Mouse (Mus musculus) stomach, postnatal 0 days (tissue): ENCODE measurements around the gene Apoa2. TPM values are rescaled to one million over a fixed set of nuclear protein-coding genes. Genes with fewer than 3 reads are reported as not detected.

ENCODE experiments used
- ATAC-seq: fragments of 200-750 bp; cut with Nextera tagmentation; 2 replicates; pipeline ENCODE4 v1.8.0; 2017; ENCODE audit not compliant: low FRiP score, low TSS enrichment
- DNase-seq: peaks from one replicate; pipeline ENCODE4 v3.0.0-alpha.2; 2016; ENCODE audit warnings: low spot score
- H3K27ac ChIP-seq: fragments of 300-500 bp; sonication (generic); replicated peaks from 2 replicates; pipeline ENCODE4 v1.5.1; 2014; ENCODE audit warnings: mild to moderate bottlenecking, control low read depth
- H3K27me3 ChIP-seq: fragments of 300-500 bp; sonication (generic); 2 replicates; pipeline ENCODE4 v1.6.1; 2014; ENCODE audit warnings: low read length; ENCODE audit not compliant: control insufficient read depth, insufficient read depth
- H3K36me3 ChIP-seq: fragments of 300-500 bp; sonication (generic); 2 replicates; pipeline ENCODE4 v1.6.1; 2014; ENCODE audit warnings: low read length, mixed read lengths; ENCODE audit not compliant: control insufficient read depth, insufficient read depth
- H3K4me1 ChIP-seq: fragments of 300-500 bp; sonication (generic); replicated peaks from 2 replicates; pipeline ENCODE4 v1.6.1; 2014; ENCODE audit warnings: antibody characterized with exemption; ENCODE audit not compliant: control insufficient read depth, insufficient read depth
- H3K4me2 ChIP-seq: fragments of 300-500 bp; sonication (generic); replicated peaks from 2 replicates; pipeline ENCODE4 v1.6.1; 2014; ENCODE audit warnings: low read depth, mild to moderate bottlenecking, control low read depth, moderate library complexity
- H3K4me3 ChIP-seq: fragments of 300-500 bp; sonication (generic); 2 replicates; pipeline ENCODE4 v1.5.1; 2014; ENCODE audit warnings: low read depth, low read length, control low read depth
- H3K9ac ChIP-seq: fragments of 300-500 bp; sonication (generic); 2 replicates; pipeline ENCODE4 v1.6.1; 2014; ENCODE audit warnings: mild to moderate bottlenecking, low read length, control low read depth, mixed read lengths
- H3K9me3 ChIP-seq: fragments of 300-500 bp; sonication (generic); 2 replicates; pipeline ENCODE4 v1.6.1; 2016; ENCODE audit warnings: low read length; ENCODE audit not compliant: control insufficient read depth
- CTCF ChIP-seq: IDR thresholded peaks from 2 replicates; pipeline ENCODE4 v1.5.1; 2016; ENCODE audit warnings: antibody characterized with exemption, low read depth, mild to moderate bottlenecking, moderate library complexity
- EP300 ChIP-seq: optimal IDR thresholded peaks from 2 replicates; pipeline ENCODE3; 2016; ENCODE audit warnings: antibody characterized with exemption
- WGBS: fragments of 180-500 bp; shearing (Covaris S2); extraction: QIAGEN DNeasy Blood & Tissue Kit; methylation state at CpG from one replicate; pipeline ENCODE4 v1.1.7; 2014; 5-methylcytosine and 5-hydroxymethylcytosine counted together
- polyA plus RNA-seq: library from polyadenylated mRNA; unstranded; fragments of >200 nt; fragmentation: Nextera tagmentation; extraction: Ambion mirVana; gene quantifications from 2 replicates; pipeline ENCODE4 v1.2.1, GENCODE M21; 2015

The Apoa2 gene
- polyA plus RNA-seq, 1 experiment from 2014 or later, result 26.3 TPM

DNA sequence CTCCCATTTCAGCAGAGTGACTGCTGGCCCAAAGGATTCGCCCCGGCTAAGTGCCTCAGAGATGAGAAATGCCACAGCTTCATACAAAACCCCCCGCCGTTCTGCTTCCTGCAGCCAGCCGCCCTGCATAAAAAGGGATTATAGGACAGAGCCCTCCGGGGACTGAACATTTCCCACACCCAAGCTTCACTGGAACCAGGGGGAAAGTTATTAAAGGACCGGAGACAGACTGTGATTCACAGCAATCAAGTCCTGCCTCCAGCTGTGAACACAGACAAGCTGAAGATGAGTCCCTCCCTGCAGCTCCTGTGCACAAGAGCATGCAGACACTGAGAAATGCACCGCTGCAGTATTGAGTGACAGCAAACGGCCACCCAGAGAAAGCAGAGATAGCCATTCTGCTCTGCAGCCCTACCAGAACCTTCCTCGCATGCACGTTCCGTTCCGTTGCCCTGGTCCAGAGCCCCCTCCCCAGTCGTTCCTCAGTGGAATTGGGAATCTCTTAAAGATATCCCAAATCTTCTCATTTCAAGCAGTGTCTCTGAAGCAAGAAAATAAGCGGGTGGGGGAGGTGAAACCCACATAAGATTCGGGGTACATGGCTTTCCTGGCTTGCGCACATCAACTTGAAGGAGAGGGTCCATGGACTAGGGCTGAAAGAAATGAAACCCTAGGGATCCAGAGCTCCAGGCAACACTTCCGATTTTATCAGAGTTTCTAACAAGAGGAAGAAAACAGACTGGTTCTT is 31.6 kb upstream of the Apoa2 start:
- H3K9me3 ChIP-seq, result no peaks in the 10 kb centered on the region
- H3K4me2 ChIP-seq, result peak overlapping the region; percentile 39
- H3K36me3 ChIP-seq, result no peaks in the 10 kb centered on the region
- H3K27me3 ChIP-seq, result no peaks in the 10 kb centered on the region
- peak overlapping the region; percentile 16 for H3K4me3 ChIP-seq
- ATAC-seq (no peak), DNase-seq (no peak)
- H3K9ac ChIP-seq, result no peak overlapping the region; the same call in 1 of the 2 replicates
- H3K27ac ChIP-seq, result no peak overlapping the region
- WGBS, result 14% methylated on average over 18 of the region's 18 CpGs
- H3K4me1 ChIP-seq, result peaks cover 8% of the 10 kb centered on the region
- TF ChIP-seq CTCF (no peak), EP300 (no peak)

DNA sequence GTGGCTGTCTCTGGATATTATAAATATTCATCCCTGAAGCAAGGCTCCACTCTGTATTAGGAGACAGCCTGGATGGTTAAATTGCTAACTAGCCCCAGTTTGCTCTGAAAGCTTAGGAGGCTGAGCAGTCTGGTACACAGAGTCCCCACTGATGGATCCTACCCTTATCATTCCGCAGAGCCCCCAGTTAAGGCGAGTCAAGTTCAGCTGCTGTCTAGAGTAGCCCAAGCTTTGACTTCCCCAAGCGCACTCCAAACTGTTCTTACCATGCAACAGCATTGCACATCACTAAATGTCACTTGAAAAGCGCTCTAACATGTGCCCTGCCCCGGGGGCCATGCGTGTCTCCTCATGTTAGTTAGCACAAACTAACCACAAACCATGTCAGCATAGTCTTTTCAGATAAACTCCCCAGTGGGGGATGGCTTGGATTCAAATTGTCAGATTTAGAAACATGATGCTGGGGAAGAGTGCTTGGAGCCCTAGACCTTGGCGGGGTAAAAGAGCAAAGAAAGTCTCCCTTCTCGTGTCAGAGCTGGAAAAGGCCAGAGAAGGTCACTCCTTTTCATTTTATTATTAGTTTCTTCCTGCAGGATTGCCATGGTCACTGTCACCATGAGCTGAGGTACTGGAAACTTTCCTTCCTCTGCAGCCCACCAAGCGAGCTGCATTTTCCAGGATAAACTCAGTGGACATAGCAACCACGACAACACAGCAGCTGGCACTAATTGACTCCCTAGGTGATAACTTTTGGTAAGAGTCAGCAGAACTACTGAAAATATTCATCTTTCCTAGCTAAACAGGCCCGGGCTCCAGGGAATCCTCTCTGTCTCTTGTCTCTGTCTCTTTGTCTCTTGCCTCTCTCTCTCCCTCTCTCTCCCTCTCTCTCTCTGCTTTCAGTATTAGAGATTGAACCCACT is 30.7 kb upstream of the Apoa2 start:
- WGBS, result 41% methylated on average over 11 of the region's 11 CpGs
- no peak for DNase-seq

DNA sequence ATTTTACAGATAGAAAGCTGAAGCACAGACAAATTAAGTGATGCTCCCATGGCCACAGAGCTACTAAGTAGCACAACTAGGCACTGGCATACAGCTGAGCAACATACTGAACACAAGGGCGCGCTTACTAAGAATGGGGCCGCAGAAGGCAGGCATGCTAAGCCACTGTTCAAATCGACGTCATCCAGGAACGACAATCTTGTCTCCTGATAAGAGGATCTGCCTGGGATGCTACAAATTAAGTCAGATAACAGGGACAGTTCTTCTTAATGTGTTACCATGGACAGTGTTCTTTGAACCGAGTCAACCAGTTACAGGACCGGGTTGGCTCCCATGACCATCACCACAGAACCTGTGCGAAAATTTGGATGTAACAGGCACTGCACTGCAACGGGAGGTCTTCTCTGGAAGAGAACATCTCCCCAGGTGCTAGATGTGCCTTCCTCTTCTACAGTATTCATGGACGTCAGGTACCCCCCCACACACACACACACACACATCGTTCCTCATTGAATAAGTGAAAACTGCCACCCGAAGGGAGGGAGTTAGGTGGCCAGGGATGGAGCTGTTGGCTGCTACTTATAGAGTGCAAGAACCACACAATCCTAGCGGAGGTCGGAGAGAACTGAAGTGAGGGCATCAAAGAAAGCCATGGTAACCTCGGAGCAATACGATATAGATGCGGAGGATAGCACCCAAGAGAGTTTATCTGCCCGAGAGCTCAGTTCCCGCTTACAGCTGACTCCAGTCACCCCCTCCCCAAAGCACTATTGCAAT is 29.6 kb upstream of the Apoa2 start:
- peak overlapping the region; percentile 58 for H3K4me3 ChIP-seq
- H3K36me3 ChIP-seq, result no peaks in the 10 kb centered on the region
- peak overlapping the region; percentile 62 for H3K9ac ChIP-seq
- DNase-seq (no peak), ATAC-seq (no peak)
- TF ChIP-seq EP300, result no peak
- TF ChIP-seq CTCF, result 0 out of 2 replicates have a peak, but pooled peaks have one; percentile 3
- H3K9me3 ChIP-seq, result no peaks in the 10 kb centered on the region
- peak overlapping the region; percentile 73 for H3K4me2 ChIP-seq
- H3K27ac ChIP-seq, result 0 out of 2 replicates have a peak overlapping the region, but pooled peaks have one; percentile 8
- peaks cover 4% of the 10 kb centered on the region for H3K4me1 ChIP-seq
- no peaks in the 10 kb centered on the region for H3K27me3 ChIP-seq
- WGBS, result 21% methylated on average over 20 of the region's 20 CpGs

More for the DNA sequence above, 30.7 kb upstream of the Apoa2 start:
- Histone ChIP-seq H3K9me3 (no peaks in the 10 kb centered on the region), H3K27ac (no peak overlapping the region), H3K36me3 (no peaks in the 10 kb centered on the region), H3K4me2 (peak overlapping the region; percentile 73), H3K27me3 (no peaks in the 10 kb centered on the region), H3K9ac (no peak overlapping the region), H3K4me1 (peaks cover 8% of the 10 kb centered on the region), H3K4me3 (no peak overlapping the region)
- TF ChIP-seq CTCF (no peak), EP300 (no peak)
- ATAC-seq, result no peak

DNA sequence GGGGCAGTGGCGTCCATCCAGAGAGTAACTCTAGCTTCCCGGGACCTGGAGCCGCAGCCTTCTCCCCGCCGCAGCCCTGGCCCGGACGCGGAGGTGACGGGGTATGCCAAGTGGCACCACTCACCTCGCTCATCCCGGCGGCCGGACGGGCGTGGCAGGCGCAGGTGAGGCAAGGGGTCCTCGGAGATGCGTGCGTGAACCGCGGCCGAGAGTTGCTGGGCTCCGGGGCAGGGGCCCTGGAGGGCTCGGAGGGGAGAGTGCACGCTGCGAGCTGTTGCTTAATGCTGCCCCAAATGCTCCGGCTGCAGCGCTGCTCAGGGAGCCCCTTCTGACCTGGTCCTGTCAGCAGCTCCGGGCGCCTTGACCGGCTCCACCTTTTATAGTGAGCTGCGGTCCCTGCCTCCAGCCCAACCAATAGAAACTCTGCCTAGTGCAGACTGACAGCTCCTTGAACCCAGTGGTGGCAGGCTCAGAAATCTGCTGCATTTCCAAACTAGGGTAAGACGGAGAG is 28.9 kb upstream of the Apoa2 start, which contains the start of gene Pcp4l1:
Pcp4l1 (minus strand) TSS at position 382 of the 511 bp plus-strand sequence.
- Histone ChIP-seq H3K36me3 (no peaks in the 10 kb centered on the region), H3K27ac (0 out of 2 replicates have a peak within 1 kb of the TSS, but pooled peaks have one; percentile 8), H3K4me1 (peaks cover 4% of the 10 kb centered on the region), H3K4me3 (peak within 1 kb of the TSS; percentile 58), H3K9me3 (no peaks in the 10 kb centered on the region), H3K27me3 (no peaks in the 10 kb centered on the region), H3K4me2 (peak within 1 kb of the TSS; percentile 73), H3K9ac (peak within 1 kb of the TSS; percentile 62)
- under 1% methylated on average over 33 of the region's 33 CpGs for WGBS
- peak; percentile 64 for DNase-seq
- ATAC-seq, result peak; percentile 87
- no peak for TF ChIP-seq EP300
- no peak for TF ChIP-seq CTCF

DNA sequence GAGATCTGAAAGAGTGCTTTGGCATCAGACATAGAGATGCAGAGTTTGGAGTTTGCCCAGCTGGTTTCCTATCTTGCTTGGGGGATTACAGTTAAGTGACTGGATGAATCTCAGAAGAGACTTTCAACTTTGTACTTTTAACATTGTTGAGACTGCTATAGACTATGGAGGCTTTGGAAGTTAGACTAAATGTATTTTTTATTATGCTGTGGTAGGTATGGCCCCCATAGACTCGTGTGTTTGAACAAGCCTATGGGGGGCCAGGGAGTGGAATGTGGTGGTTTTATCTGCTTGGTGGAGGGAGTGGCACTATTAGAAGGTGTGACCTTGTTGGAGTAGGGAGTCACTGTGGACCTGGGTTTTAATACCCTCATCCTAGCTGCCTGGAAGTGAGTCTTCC is 25.3 kb upstream of the Apoa2 start:
- H3K27me3 ChIP-seq, result no peaks in the 10 kb centered on the region
- TF ChIP-seq CTCF, result no peak
- TF ChIP-seq EP300, result no peak
- ATAC-seq, result no peak

More for the DNA sequence above, 25.3 kb upstream of the Apoa2 start:
- H3K27ac ChIP-seq, result no peak overlapping the region
- no peak for DNase-seq
- WGBS, result 16% methylated on average over 1 of the region's 1 CpGs
- H3K4me3 ChIP-seq, result no peak overlapping the region
- no peaks in the 10 kb centered on the region for H3K36me3 ChIP-seq
- H3K9ac ChIP-seq, result no peak overlapping the region
- H3K9me3 ChIP-seq, result no peaks in the 10 kb centered on the region
- H3K4me2 ChIP-seq, result no peak overlapping the region
- H3K4me1 ChIP-seq, result peaks cover 4% of the 10 kb centered on the region
